Mouse (Mus musculus): ENCODE measurements around the gene Hmcn1.

The Hmcn1 gene

DNA sequence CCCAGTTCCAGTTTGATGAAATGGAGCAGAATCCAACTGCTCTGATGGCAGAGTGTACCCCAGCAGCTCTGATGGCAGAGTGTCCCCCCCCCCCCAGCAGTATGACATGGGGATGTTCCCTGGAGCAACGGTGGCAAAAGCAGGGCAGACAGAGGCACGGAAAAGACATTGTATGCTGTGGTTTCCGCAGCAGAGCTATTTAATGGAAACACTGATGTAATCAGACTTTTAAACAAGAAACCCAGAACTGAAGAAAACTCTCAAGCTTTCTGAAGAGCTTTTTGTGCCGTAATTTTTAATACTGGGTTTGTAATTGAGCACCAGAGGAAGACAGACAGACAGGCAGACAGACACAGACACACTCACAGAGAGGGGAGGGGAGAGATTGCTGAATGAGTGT lies 426.9 kb downstream of the Hmcn1 start:
- ATAC-seq (ENCODE audit: insufficient number of reproducible peaks, low FRiP score, low TSS enrichment), result no peak

DNA sequence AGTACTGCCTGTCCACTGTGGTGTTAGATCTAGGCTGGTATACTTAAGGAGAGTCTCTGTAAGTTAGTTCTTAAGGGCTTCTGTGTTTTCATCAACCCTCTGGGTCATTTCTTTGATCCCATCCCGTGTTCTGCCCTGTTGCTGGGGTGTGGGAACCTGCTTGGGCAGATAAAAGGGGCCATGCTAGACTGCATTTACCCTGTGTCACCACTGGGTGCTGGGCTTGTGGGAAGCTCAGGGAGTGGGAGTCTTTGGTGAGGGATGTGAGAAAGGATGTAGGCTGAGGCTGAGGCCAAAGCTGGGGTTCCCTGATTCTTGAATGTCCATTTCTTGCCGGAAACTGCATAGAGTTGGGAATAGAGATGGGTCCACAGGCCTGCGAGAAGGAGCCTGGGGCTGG lies 436.6 kb downstream of the Hmcn1 start:
- ATAC-seq (ENCODE audit: insufficient number of reproducible peaks, low FRiP score, low TSS enrichment), result no peak

DNA sequence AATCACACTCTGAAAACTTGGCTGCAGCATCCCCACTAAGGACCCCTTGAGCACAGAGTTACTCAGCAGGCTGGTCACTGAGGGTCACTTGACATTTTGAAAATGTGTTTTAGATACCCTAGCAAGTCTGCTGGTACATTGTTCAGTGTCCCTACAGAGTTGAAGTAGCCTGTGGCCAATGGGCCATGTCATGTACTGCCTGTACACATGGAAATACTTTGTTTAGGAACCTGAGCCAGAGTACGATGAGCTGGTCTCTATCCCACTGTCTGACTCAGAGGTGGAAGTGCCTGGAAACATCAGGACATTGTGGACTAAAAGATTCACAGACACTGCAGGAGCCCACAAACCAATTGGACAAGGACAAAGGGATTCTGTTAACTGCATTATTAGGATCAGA lies 441.8 kb downstream of the Hmcn1 start:
- ATAC-seq (ENCODE audit: insufficient number of reproducible peaks, low FRiP score, low TSS enrichment), result no peak

DNA sequence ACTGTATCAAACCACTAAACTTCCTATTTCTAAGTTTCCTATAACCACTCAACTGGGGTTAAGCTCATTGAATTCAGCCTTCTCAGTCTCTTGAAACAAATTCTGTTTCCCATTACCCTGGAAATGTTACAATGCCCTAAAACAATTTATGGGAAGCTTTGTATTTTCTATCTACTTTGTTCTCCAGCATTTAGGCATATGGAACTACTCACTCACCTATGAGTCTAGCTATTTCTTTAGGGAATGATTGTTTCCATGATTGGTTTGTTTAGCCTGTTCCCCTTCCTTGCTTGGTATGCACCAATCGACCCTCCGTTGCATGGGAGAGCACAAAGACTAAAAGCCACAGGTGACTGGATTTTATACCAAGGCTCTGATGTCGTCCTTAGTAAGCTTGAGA lies 446.8 kb downstream of the Hmcn1 start:
- ATAC-seq (ENCODE audit: insufficient number of reproducible peaks, low FRiP score, low TSS enrichment), result no peak

DNA sequence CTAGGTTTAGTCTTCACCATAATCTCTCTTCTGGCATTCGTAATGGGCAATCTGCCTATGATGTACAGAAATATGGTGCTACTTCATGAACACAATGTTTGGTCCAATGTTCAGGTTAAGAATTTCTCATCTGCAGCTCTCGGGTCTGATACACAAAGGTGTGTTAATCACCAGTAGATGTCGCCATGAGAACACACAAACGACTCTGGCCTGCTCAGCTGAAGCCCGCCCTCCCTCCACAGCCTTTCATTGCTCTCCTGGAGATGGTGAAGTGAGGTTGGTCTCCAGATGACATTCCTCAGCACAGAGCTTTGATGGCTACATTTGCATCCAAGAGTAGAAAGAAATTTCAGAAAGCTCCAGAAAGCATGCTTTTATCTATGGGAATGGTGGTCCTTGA lies 453.0 kb downstream of the Hmcn1 start:
- ATAC-seq (ENCODE audit: insufficient number of reproducible peaks, low FRiP score, low TSS enrichment), result peak; percentile 90

DNA sequence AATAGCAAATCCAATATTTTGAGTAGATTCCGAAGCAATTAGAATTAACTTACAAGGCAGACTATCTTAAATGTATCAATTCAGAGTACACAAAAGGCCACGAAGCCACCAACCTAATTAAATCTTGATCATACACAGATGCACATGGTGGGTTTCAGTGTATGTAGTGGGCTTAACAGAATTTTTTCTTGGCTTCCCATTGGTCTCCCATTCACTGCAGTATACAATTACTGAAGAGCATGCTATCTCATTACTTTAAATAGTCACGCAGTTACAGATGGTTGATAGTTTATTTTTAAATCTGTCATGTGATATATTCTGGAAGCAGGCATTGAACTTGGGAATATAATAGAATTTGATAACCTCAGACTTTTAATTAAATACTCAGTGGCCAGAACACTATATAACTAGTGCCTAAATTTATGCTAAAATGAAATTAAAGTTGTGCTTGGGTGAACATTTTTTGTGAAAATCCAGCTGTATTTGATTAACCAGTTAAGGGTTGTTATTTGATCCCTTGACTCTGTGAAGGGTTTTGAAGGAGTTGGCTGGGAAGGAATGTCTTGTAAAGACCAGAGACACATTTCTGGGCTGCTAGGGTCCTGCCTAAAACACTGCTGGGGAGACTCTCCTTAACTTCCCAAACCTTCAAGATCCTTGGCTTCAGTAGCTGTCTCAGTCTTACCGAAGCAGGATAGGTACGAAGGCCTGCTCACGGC lies 455.7 kb downstream of the Hmcn1 start:
- ATAC-seq (ENCODE audit: insufficient number of reproducible peaks, low FRiP score, low TSS enrichment), result no peak

DNA sequence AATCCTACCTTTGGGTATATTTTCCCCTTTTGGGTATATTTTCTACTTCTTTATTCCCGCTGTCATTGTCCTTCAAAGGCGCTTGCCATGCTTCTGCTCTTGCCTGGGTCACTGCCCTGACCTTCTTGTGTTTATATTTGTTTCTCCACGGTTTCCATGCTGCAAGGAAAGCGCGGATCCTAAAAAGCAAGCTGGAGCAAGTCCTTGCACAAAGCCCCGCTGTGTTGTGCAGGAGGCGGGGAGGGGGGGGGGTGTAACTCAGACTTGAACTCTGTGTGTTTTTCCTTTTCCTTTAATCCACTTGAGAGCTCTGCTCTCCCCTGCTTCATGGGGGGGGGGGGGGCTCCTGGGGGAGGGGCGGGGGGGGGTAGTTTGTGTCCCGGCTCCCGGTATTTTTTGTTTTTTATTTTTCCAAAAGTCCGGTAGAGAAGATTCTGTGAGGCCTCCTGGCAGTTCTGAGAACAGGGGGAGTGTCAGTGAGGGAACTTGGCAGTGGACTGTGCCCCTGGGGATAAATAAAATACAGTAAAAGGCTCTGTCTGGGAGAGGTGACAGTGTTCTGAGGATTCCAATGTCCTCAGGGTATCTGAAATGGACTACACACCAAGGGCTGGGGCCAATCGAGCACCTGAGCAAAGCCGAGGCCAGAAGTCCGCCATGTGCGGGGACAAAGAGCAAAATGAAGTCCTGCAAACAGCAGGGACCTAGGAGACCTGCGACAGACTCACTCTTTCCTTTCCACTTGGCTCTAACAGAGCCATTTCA lies 457.3 kb downstream of the Hmcn1 start:
- ATAC-seq (ENCODE audit: insufficient number of reproducible peaks, low FRiP score, low TSS enrichment), result no peak

DNA sequence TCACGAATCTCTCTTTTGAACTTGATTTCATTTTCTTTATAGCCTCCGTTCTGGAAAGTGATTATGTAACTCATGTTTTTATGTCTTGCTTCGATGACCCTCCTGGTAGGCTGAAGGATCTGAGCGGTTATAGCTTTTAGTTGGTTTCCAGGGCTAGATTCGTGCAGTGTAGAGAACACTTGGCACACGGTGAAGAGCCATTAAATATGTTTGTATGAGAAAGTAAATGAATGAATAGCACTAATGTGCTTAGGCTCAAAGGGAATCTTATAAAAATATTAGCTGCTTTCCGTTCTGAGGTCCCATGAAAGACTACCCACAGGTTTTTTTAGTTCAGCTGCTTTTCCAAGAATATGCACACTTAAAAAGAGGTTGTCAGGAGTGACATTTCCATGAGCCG lies 458.6 kb downstream of the Hmcn1 start:
- no peak for ATAC-seq (ENCODE audit: insufficient number of reproducible peaks, low FRiP score, low TSS enrichment)

DNA sequence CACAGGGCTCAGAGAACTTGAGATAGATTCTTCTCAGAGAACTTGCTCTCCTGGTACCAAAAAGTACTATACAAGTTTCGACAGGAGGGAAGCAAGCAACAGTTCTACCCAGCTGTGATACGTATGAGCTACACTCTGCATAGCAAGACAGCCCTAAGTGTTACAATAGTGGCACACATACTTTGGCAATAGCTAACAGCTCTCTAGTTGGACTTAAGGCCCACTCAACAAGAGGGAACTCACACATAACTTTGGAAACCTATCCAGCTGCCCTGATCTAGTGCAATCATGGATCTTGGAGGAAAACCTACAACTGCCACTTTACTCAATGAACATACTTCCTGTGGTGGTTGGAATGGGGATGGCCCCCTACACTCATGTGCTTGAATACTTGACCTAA lies 480.2 kb downstream of the Hmcn1 start:
- no peak for ATAC-seq (ENCODE audit: insufficient number of reproducible peaks, low FRiP score, low TSS enrichment)

Measured in cerebellum, adult (tissue).